Comparison of ENCODE assay signal across 24 mouse cellular contexts in genomic region chr16:91954766-91955165, GRCm38 (mm10).
DNase-seq lines count a peak whose midpoint lies in the region; ATAC-seq and TF ChIP-seq lines count a peak whose summit lies in the region.
"Had no signal": no experiment of that assay in that cellular context is flagged by ENCODE, and none has a peak within 500 bp of the region (broad histone marks: within the 10 kb centered on the region; RNA-seq: fewer than 3 reads in every experiment).

No protein-coding gene starts in this region.

- no peak overlapping the region for H3K4me3 ChIP-seq in intestine, postnatal 0 days (ENCODE audit: low read depth, low read length)
- no peak overlapping the region for H3K4me3 ChIP-seq in intestine, embryonic 15.5 days (replicated peaks)
- H3K4me3 ChIP-seq in lung, adult 2 months (replicated peaks; ENCODE audit: extremely low read depth, low read depth, low read length): no peak overlapping the region
- no peak overlapping the region for H3K4me3 ChIP-seq in ES-Bruce4 (ENCODE audit: low read depth, low read length)
- H3K4me3 ChIP-seq in bone marrow, adult 2 months (replicated peaks; ENCODE audit: control insufficient read depth, low read depth, low read length): no peak overlapping the region
- H3K4me3 ChIP-seq in hindbrain, embryonic 16.5 days (ENCODE audit: low read length): no peak overlapping the region
- H3K4me3 ChIP-seq: embryonic facial prominence, embryonic 13.5 days; heart, embryonic 10.5 days; hindbrain, embryonic 12.5 days; liver, embryonic 15.5 days; midbrain, embryonic 12.5 days; myocyte; neural tube, embryonic 15.5 days had no signal

- no peak for DNase-seq in lung, adult 2 months
- no peak for DNase-seq in lung, postnatal 10 days
- DNase-seq: adrenal gland, postnatal 36 days; cerebellum, adult 9-10 months; gastrocnemius, postnatal 10 days; heart, postnatal 10 days; kidney, adult 11 months; kidney, postnatal 36 days; left cerebral cortex, postnatal 4 days; retina, postnatal 1 day; thymus, adult 18-20 months had no signal

- TF ChIP-seq POLR2A in lung, adult 2 months (IDR thresholded peaks at IDR 0.05; ENCODE audit: borderline replicate concordance, extremely low read depth, low read depth, low read length): no peak
- TF ChIP-seq POLR2A in ES-Bruce4 (IDR thresholded peaks at IDR 0.05; ENCODE audit: insufficient read depth, low read length): no peak
- TF ChIP-seq POLR2A in bone marrow, adult 2 months (IDR thresholded peaks at IDR 0.05; ENCODE audit: borderline replicate concordance, control insufficient read depth, low read depth, low read length): no peak

- H3K27ac ChIP-seq in intestine, postnatal 0 days (ENCODE audit: low read depth, low read length): no peak overlapping the region
- no peak overlapping the region for H3K27ac ChIP-seq in intestine, embryonic 15.5 days
- no peak overlapping the region for H3K27ac ChIP-seq in ES-Bruce4 (ENCODE audit: insufficient read depth, low read length)
- no peak overlapping the region for H3K27ac ChIP-seq in bone marrow, adult 2 months (ENCODE audit: control insufficient read depth, insufficient read depth, low read depth, low read length, poor library complexity)
- no peak overlapping the region for H3K27ac ChIP-seq in hindbrain, embryonic 16.5 days (ENCODE audit: low read depth, low read length)
- H3K27ac ChIP-seq: embryonic facial prominence, embryonic 13.5 days; heart, embryonic 10.5 days; hindbrain, embryonic 12.5 days; liver, embryonic 15.5 days; midbrain, embryonic 12.5 days; neural tube, embryonic 15.5 days had no signal

- peak; percentile 49 for TF ChIP-seq CTCF in intestine, postnatal 0 days (IDR thresholded peaks at IDR 0.05; ENCODE audit: low read depth)
- 0 out of 2 replicates have a peak, but pooled peaks have one; percentile 7 for TF ChIP-seq CTCF in lung, adult 2 months (IDR thresholded peaks at IDR 0.05; ENCODE audit: insufficient read depth, low read length)
- peak; percentile 41 for TF ChIP-seq CTCF in ES-Bruce4 (IDR thresholded peaks at IDR 0.05; ENCODE audit: low read depth, low read length)
- TF ChIP-seq CTCF in bone marrow, adult 2 months (IDR thresholded peaks at IDR 0.05; ENCODE audit: control insufficient read depth, insufficient read depth, low read length): 0 out of 2 replicates have a peak, but pooled peaks have one; percentile 4

- no peaks in the 10 kb centered on the region for H3K27me3 ChIP-seq in intestine, postnatal 0 days (replicated peaks; ENCODE audit: control insufficient read depth, insufficient read depth, low read length)
- no peaks in the 10 kb centered on the region for H3K27me3 ChIP-seq in intestine, embryonic 15.5 days (replicated peaks)
- H3K27me3 ChIP-seq in ES-Bruce4 (ENCODE audit: control insufficient read depth, insufficient read depth, low read length, poor library complexity, severe bottlenecking): no peaks in the 10 kb centered on the region
- no peaks in the 10 kb centered on the region for H3K27me3 ChIP-seq in hindbrain, embryonic 16.5 days (replicated peaks; ENCODE audit: control insufficient read depth, insufficient read depth, low read length)
- H3K27me3 ChIP-seq: embryonic facial prominence, embryonic 13.5 days; hindbrain, embryonic 12.5 days; liver, embryonic 15.5 days; midbrain, embryonic 12.5 days; neural tube, embryonic 15.5 days had no signal

- no peaks in the 10 kb centered on the region for H3K9me3 ChIP-seq in intestine, postnatal 0 days (ENCODE audit: control insufficient read depth)
- H3K9me3 ChIP-seq in intestine, embryonic 15.5 days: no peaks in the 10 kb centered on the region
- no peaks in the 10 kb centered on the region for H3K9me3 ChIP-seq in ES-Bruce4 (replicated peaks; ENCODE audit: control insufficient read depth, insufficient read depth, low read length, poor library complexity, severe bottlenecking)
- peaks cover 3% of the 10 kb centered on the region; the same call in 1 of the 2 replicates for H3K9me3 ChIP-seq in hindbrain, embryonic 16.5 days (ENCODE audit: control insufficient read depth, low read length)
- H3K9me3 ChIP-seq: embryonic facial prominence, embryonic 13.5 days; liver, embryonic 15.5 days; neural tube, embryonic 15.5 days had no signal

- ATAC-seq in intestine, postnatal 0 days: no peak
- no peak for ATAC-seq in intestine, embryonic 15.5 days
- ATAC-seq in hindbrain, embryonic 16.5 days: no peak
- ATAC-seq: activated CD4-positive, CD25-positive, alpha-beta regulatory T cell, adult 4 months had no signal

- no peaks in the 10 kb centered on the region for H3K4me1 ChIP-seq in intestine, postnatal 0 days (replicated peaks; ENCODE audit: control insufficient read depth, insufficient read depth, low read length)
- H3K4me1 ChIP-seq in intestine, embryonic 15.5 days (replicated peaks): no peaks in the 10 kb centered on the region
- H3K4me1 ChIP-seq in lung, adult 2 months (ENCODE audit: control insufficient read depth, insufficient read depth, low read length): no peaks in the 10 kb centered on the region
- no peaks in the 10 kb centered on the region for H3K4me1 ChIP-seq in ES-Bruce4 (ENCODE audit: control insufficient read depth, insufficient read depth, low read length)
- H3K4me1 ChIP-seq in bone marrow, adult 2 months (ENCODE audit: control insufficient read depth, insufficient read depth, low read length): no peaks in the 10 kb centered on the region
- no peaks in the 10 kb centered on the region for H3K4me1 ChIP-seq in hindbrain, embryonic 16.5 days (ENCODE audit: control insufficient read depth, insufficient read depth, low read depth, low read length)
- H3K4me1 ChIP-seq: embryonic facial prominence, embryonic 13.5 days; heart, embryonic 10.5 days; hindbrain, embryonic 12.5 days; liver, embryonic 15.5 days; midbrain, embryonic 12.5 days; neural tube, embryonic 15.5 days had no signal

- TF ChIP-seq EP300 in ES-Bruce4 (IDR thresholded peaks at IDR 0.05; ENCODE audit: insufficient read depth, low read depth, low read length): no peak

- H3K4me2 ChIP-seq in intestine, postnatal 0 days (replicated peaks; ENCODE audit: low read depth): no peak overlapping the region
- H3K4me2 ChIP-seq in intestine, embryonic 15.5 days (replicated peaks): no peak overlapping the region
- no peak overlapping the region for H3K4me2 ChIP-seq in hindbrain, embryonic 16.5 days (ENCODE audit: low read length)
- H3K4me2 ChIP-seq: embryonic facial prominence, embryonic 13.5 days; hindbrain, embryonic 12.5 days; liver, embryonic 15.5 days; midbrain, embryonic 12.5 days; neural tube, embryonic 15.5 days had no signal

- H3K36me3 ChIP-seq in intestine, postnatal 0 days (ENCODE audit: control insufficient read depth, insufficient read depth): no peaks in the 10 kb centered on the region
- H3K36me3 ChIP-seq in intestine, embryonic 15.5 days: no peaks in the 10 kb centered on the region
- no peaks in the 10 kb centered on the region for H3K36me3 ChIP-seq in ES-Bruce4 (ENCODE audit: control insufficient read depth, insufficient read depth, low read length, poor library complexity, severe bottlenecking)
- H3K36me3 ChIP-seq in hindbrain, embryonic 16.5 days (ENCODE audit: control insufficient read depth, insufficient read depth, low read length): no peaks in the 10 kb centered on the region
- H3K36me3 ChIP-seq: embryonic facial prominence, embryonic 13.5 days; heart, embryonic 10.5 days; hindbrain, embryonic 12.5 days; liver, embryonic 15.5 days; midbrain, embryonic 12.5 days; neural tube, embryonic 15.5 days had no signal

- H3K9ac ChIP-seq in intestine, postnatal 0 days (ENCODE audit: low read depth, low read length): no peak overlapping the region
- H3K9ac ChIP-seq in intestine, embryonic 15.5 days: no peak overlapping the region
- H3K9ac ChIP-seq in ES-Bruce4 (ENCODE audit: low read depth, poor library complexity, severe bottlenecking): no peak overlapping the region
- no peak overlapping the region for H3K9ac ChIP-seq in hindbrain, embryonic 16.5 days (ENCODE audit: low read depth, low read length)
- H3K9ac ChIP-seq: embryonic facial prominence, embryonic 13.5 days; hindbrain, embryonic 12.5 days; liver, embryonic 15.5 days; midbrain, embryonic 12.5 days; neural tube, embryonic 15.5 days had no signal

- WGBS in intestine, postnatal 0 days: 84% methylated on average over 8 of the region's 8 CpGs
- 88% methylated on average over 8 of the region's 8 CpGs for WGBS in intestine, embryonic 15.5 days
- WGBS in lung, adult 2 months: 85% methylated on average over 8 of the region's 8 CpGs
- 81% methylated on average over 8 of the region's 8 CpGs for WGBS in bone marrow, adult 2 months
- WGBS in hindbrain, embryonic 16.5 days: 86% methylated on average over 8 of the region's 8 CpGs
